Mouse (Mus musculus) limb, embryonic 12.5 days (tissue): ENCODE data around the gene Rec8. TPM values are rescaled to one million over a fixed set of nuclear protein-coding genes. Genes with fewer than 3 reads are reported as not detected.
A peak's percentile ranks its signal among the peaks of the same experiment; 100 is the strongest.

ENCODE experiments used
- ATAC-seq: fragments of 200-750 bp; cut with Nextera tagmentation; 2 replicates; pipeline ENCODE4 v1.8.0; 2017; ENCODE audit warnings: low read depth, moderate TSS enrichment; ENCODE audit not compliant: insufficient number of reproducible peaks, insufficient read depth, low FRiP score, low TSS enrichment
- H3K27ac ChIP-seq: fragments of 300-500 bp; sonication (generic); 2 replicates; pipeline ENCODE4 v1.5.1; 2016; ENCODE audit warnings: mild to moderate bottlenecking, moderate library complexity
- H3K27me3 ChIP-seq: fragments of 300-500 bp; sonication (generic); 2 replicates; pipeline ENCODE4 v1.6.1; 2016; ENCODE audit warnings: mild to moderate bottlenecking, moderate library complexity
- H3K36me3 ChIP-seq: fragments of 300-500 bp; sonication (generic); 2 replicates; pipeline ENCODE4 v1.6.1; 2016; ENCODE audit warnings: mild to moderate bottlenecking, moderate library complexity
- H3K4me1 ChIP-seq: fragments of 300-500 bp; sonication (generic); replicated peaks from 2 replicates; pipeline ENCODE4 v1.6.1; 2016
- H3K4me2 ChIP-seq: fragments of 300-500 bp; sonication (generic); 2 replicates; pipeline ENCODE4 v1.6.1; 2016; ENCODE audit warnings: mild to moderate bottlenecking, moderate library complexity
- H3K4me3 ChIP-seq: fragments of 300-500 bp; sonication (generic); replicated peaks from 2 replicates; pipeline ENCODE4 v1.5.1; 2016; ENCODE audit warnings: mild to moderate bottlenecking
- H3K9ac ChIP-seq: fragments of 300-500 bp; sonication (generic); replicated peaks from 2 replicates; pipeline ENCODE4 v1.6.1; 2016; ENCODE audit warnings: mild to moderate bottlenecking, moderate library complexity
- H3K9me3 ChIP-seq: fragments of 300-500 bp; sonication (generic); 2 replicates; pipeline ENCODE4 v1.6.1; 2016; ENCODE audit warnings: mild to moderate bottlenecking, moderate library complexity
- WGBS: fragments of 180-500 bp; shearing (Covaris S2); methylation state at CpG from one replicate; pipeline ENCODE4 v1.1.7; 2016; 5-methylcytosine and 5-hydroxymethylcytosine counted together
- polyA plus RNA-seq: library from polyadenylated mRNA; unstranded; fragments of >200 nt; fragmentation: Nextera tagmentation; extraction: Ambion mirVana; gene quantifications from 2 replicates; pipeline ENCODE4 v1.2.1, GENCODE M21; 2016

The Rec8 gene
- polyA plus RNA-seq, 1 experiment from 2014 or later, result 10.0 TPM

- H3K27ac ChIP-seq, result peak overlapping the region; percentile 93; the same call in 1 of the 2 replicates
- no peak for ATAC-seq
- WGBS, result 77% methylated on average over 7 of the region's 7 CpGs
- peak overlapping the region; percentile 78 for H3K4me3 ChIP-seq
- H3K9ac ChIP-seq, result peak overlapping the region; percentile 78
- no peaks in the 10 kb centered on the region for H3K27me3 ChIP-seq
- H3K9me3 ChIP-seq, result no peaks in the 10 kb centered on the region
- peaks cover 17% of the 10 kb centered on the region for H3K4me1 ChIP-seq
- peaks cover 45% of the 10 kb centered on the region for H3K36me3 ChIP-seq
- peak overlapping the region; percentile 93 for H3K4me2 ChIP-seq
Measured at GRCm38 (mm10) chr14:55672741-55673060, 54.9 kb downstream of the Rec8 start.

Other genes starting within 250 kb of the Rec8 start
- gene Dhrs4, start 139.3 kb upstream of the Rec8 start, polyA plus RNA-seq, result 83.2 and 86.9 TPM in 2 replicates
- gene Carmil3, start 127.4 kb upstream of the Rec8 start, polyA plus RNA-seq, result 3.7 and 5.1 TPM in 2 replicates
- 0.32 and 0.35 TPM in 2 replicates for gene Cpne6, start 107.6 kb upstream of the Rec8 start, polyA plus RNA-seq
- not detected in 2 replicates for gene Nrl, start 93.1 kb upstream of the Rec8 start, polyA plus RNA-seq
- 33.2 and 35.4 TPM in 2 replicates for gene Pck2, start 77.8 kb upstream of the Rec8 start, polyA plus RNA-seq
- gene Dcaf11, start 58.0 kb upstream of the Rec8 start, polyA plus RNA-seq, result 65.5 and 69.7 TPM in 2 replicates
- 1.1 TPM in 1 of 2 replicates, not detected in the other for gene A730061H03Rik, start 57.6 kb upstream of the Rec8 start, polyA plus RNA-seq
- 16.0 and 16.1 TPM in 2 replicates for gene Fitm1, start 42.4 kb upstream of the Rec8 start, polyA plus RNA-seq
- gene Psme1, start 39.9 kb upstream of the Rec8 start, polyA plus RNA-seq, result 142 and 151 TPM in 2 replicates
- gene Emc9, start 32.7 kb upstream of the Rec8 start, polyA plus RNA-seq, result 3.7 and 4.0 TPM in 2 replicates
- 210 and 260 TPM in 2 replicates for gene Psme2, start 26.9 kb upstream of the Rec8 start, polyA plus RNA-seq
- 19.9 and 22.4 TPM in 2 replicates for gene Rnf31, start 26.3 kb upstream of the Rec8 start, polyA plus RNA-seq
- gene Irf9, start 14.5 kb upstream of the Rec8 start, polyA plus RNA-seq, result 9.2 and 9.6 TPM in 2 replicates
- 78.9 and 100 TPM in 2 replicates for gene Ipo4, start 17.9 kb downstream of the Rec8 start, polyA plus RNA-seq
- 2.7 and 3.1 TPM in 2 replicates for gene Gm49378, start 19.9 kb downstream of the Rec8 start, polyA plus RNA-seq
- 96.1 and 96.7 TPM in 2 replicates for gene Tm9sf1, start 25.8 kb downstream of the Rec8 start, polyA plus RNA-seq
- gene Tssk4, start 32.1 kb downstream of the Rec8 start, polyA plus RNA-seq, result 0.70 and 1.0 TPM in 2 replicates
- 63.0 and 68.8 TPM in 2 replicates for gene Mdp1, start 42.5 kb downstream of the Rec8 start, polyA plus RNA-seq
- gene Gmpr2, start 53.9 kb downstream of the Rec8 start, polyA plus RNA-seq, result 67.6 and 74.2 TPM in 2 replicates
- gene Nedd8, start 54.1 kb downstream of the Rec8 start, polyA plus RNA-seq, result 594 and 653 TPM in 2 replicates
- gene Tinf2, start 63.8 kb downstream of the Rec8 start, polyA plus RNA-seq, result 57.1 and 58.3 TPM in 2 replicates
- 2.0 and 2.7 TPM in 2 replicates for gene Tgm1, start 95.9 kb downstream of the Rec8 start, polyA plus RNA-seq
- gene Rabggta, start 104.2 kb downstream of the Rec8 start, polyA plus RNA-seq, result 27.3 and 29.0 TPM in 2 replicates
- gene Dhrs1, start 127.7 kb downstream of the Rec8 start, polyA plus RNA-seq, result 72.5 and 82.6 TPM in 2 replicates
- gene Nop9, start 127.7 kb downstream of the Rec8 start, polyA plus RNA-seq, result 52.0 and 53.0 TPM in 2 replicates
- gene Cideb, start 140.4 kb downstream of the Rec8 start, polyA plus RNA-seq, result 0.60 TPM in 1 of 2 replicates, not detected in the other
- 0.58 and 0.73 TPM in 2 replicates for gene Ltb4r2, start 143.4 kb downstream of the Rec8 start, polyA plus RNA-seq
- gene Ltb4r1, start 147.9 kb downstream of the Rec8 start, polyA plus RNA-seq, result 0.26 and 0.68 TPM in 2 replicates
- 17.7 and 19.9 TPM in 2 replicates for gene Adcy4, start 166.1 kb downstream of the Rec8 start, polyA plus RNA-seq
- gene Ripk3, start 170.8 kb downstream of the Rec8 start, polyA plus RNA-seq, result 25.2 and 36.4 TPM in 2 replicates
- 147 and 151 TPM in 2 replicates for gene Nfatc4, start 205.1 kb downstream of the Rec8 start, polyA plus RNA-seq
- 38.9 and 46.0 TPM in 2 replicates for gene Nynrin, start 236.0 kb downstream of the Rec8 start, polyA plus RNA-seq